Mouse (Mus musculus): ENCODE data around the gene Samhd1.
"Not testable (repeated sequence)": the region's sequence is repeated elsewhere in the genome, so short reads cannot be mapped to it uniquely, and the experiment has no call there.

The Samhd1 gene

GRCm38 (mm10) chr2:157135014-157135413, at the start of gene Samhd1:
Gene Samhd1 (minus strand): TSS chr2:157135265.
- in situ Hi-C loops (cut with MseI, MboI) = no loop called here

- in situ Hi-C loops (cut with MseI, MboI) = no loop called here
Measured at GRCm38 (mm10) chr2:157178167-157178566, 43.1 kb upstream of the Samhd1 start.

GRCm38 (mm10) chr2:157176248-157176647, 41.2 kb upstream of the Samhd1 start:
- in situ Hi-C loops (cut with MseI, MboI) = no loop called here

GRCm38 (mm10) chr2:157174416-157174815, 39.4 kb upstream of the Samhd1 start:
- in situ Hi-C loops (cut with MseI, MboI) = no loop called here

DNA sequence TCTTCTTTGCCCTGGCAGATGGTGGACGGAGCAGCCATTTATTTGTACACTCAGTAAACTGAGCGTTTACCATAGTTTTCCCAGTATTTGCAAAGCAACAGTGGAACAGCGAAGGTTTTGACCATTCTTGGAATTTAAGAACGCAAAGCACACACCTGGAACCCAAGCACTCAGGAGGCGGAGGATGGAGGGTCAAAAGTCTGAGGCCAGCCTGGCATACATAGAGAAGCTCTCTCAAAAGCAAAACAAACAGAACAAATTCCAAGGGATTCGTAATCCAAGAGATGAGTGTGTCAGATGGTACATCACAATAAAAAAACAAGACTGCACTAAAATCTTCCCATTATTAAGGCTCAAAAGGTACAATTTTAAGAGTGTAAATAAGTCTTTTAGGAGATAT, 38.5 kb upstream of the Samhd1 start:
- in situ Hi-C loops (cut with MseI, MboI) = no loop called here

DNA sequence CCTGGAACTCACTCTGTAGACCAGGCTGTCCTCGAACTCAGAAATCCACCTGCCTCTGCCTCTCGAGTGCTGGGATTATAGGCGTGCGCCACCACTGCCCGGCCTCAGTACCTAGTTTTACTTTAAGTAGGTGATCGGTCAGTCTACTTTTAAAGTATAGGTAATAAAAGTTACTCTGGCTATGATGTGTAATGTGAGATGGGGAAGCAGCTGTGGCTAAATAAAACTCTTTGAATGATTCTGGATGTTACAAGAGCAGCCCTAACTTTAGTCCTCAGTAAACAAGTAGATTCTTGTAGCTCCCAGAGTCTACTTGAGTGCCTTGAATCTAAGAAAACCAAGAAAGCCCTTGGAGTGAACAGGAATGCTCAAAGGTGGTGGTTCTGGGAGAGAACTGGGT, 37.9 kb upstream of the Samhd1 start:
- in situ Hi-C loops (cut with MseI, MboI) = no loop called here

- in situ Hi-C loops (cut with MseI, MboI) = no loop called here
Measured at GRCm38 (mm10) chr2:157170626-157171025, 35.6 kb upstream of the Samhd1 start.

DNA sequence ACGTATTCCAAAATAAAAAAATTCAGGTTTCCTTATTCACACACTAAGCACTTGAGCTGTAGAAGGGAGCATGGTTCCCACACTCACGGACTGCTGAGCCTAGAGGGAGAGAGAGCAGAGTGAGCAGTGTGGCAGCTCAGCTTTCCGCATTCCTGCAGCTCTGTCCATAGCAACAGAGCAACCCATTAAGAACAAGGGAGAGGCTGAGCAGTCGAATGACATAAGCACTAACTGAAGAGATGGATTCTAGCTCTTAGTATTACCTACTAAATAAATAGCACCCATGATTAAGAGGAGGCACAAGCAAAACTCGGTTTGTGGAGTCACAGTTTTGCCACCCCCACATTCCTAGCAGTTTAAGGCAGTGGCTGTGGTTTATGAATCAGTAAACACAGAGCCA, 35.1 kb upstream of the Samhd1 start:
- in situ Hi-C loops (cut with MseI, MboI) = no loop called here

GRCm38 (mm10) chr2:157166371-157167080, 31.5 kb upstream of the Samhd1 start:
- in situ Hi-C loops (cut with MseI, MboI) = no loop called here

DNA sequence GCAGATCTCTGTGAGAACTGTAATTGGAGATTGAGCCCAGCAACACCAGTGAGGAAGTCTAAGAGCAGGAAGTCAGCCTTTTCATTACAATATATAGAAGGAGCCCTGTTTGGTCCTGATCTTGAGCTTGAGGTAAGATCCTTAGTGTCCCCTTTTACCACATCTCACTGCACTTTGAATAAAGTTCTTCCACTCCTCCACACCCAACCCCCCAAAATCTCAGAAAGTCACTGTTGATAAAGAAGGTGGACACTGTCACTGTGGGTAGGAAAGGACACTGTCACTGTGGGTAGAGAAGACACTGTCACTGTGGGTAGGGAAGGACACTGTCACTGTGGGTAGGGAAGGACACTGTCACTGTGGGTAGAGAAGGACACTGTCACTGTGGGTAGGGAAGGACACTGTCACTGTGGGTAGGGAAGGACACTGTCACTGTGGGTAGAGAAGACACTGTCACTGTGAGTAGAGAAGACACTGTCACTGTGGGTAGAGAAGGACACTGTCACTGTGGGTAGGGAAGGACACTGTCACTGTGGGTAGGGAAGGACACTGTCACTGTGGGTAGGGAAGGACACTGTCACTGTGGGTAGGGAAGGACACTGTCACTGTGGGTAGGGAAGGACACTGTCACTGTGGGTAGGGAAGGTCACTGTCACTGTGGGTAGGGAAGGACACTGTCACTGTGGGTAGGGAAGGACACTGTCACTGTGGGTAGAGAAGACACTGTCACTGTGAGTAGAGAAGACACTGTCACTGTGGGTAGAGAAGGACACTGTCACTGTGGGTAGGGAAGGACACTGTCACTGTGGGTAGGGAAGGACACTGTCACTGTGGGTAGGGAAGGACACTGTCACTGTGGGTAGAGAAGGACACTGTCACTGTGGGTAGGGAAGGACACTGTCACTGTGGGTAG, 30.5 kb upstream of the Samhd1 start:
- in situ Hi-C loops (cut with MseI, MboI) = not testable (repeated sequence)

GRCm38 (mm10) chr2:157164101-157164500, 29.0 kb upstream of the Samhd1 start:
- in situ Hi-C loops (cut with MseI, MboI) = no loop called here

DNA sequence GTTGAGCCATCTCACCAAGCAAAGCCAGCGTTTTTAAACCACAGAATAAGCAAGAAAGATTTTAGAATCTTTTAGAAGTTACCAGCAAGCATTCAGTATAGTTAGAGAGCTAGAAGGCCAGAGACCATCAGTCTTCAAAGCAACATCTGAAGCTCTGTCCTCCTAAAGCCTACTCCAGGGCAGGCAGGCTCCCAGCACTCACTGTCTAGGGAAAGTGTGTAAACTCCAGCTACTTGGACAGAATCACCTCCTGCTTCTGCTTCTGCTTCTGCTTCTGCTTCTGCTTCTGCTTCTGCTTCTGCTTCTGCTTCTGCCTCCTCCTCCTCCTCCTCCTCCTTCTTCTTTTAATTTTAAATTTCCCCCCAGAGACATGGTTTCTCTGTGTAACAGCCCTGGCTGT, 21.0 kb upstream of the Samhd1 start:
- in situ Hi-C loops (cut with MseI, MboI) = no loop called here

DNA sequence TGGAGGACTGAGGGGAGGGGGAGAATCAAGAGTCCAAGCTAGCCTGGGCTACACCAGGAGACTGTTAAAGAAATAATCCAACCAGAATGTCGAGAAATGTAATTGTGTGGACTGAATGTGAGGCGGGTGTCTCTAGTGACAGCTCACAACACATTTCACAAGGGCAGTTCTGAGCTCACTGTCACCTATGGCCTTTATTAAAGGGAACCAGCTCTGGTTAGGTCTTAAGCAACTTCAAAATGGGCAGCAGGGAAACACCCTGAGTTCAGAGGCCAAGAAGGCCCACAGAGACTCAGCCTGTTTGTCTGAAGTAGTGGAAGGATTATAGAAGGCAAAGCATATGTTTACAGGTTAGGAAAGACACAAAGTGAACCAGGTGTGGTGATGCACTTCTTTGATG, 18.2 kb upstream of the Samhd1 start:
- in situ Hi-C loops (cut with MseI, MboI) = no loop called here

GRCm38 (mm10) chr2:157148417-157148816, 13.4 kb upstream of the Samhd1 start:
- in situ Hi-C loops (cut with MseI, MboI) = no loop called here

GRCm38 (mm10) chr2:157147397-157148020, 12.4 kb upstream of the Samhd1 start:
- in situ Hi-C loops (cut with MseI, MboI) = no loop called here

- in situ Hi-C loops (cut with MseI, MboI) = no loop called here
Measured at GRCm38 (mm10) chr2:157145173-157145572, 10.1 kb upstream of the Samhd1 start.

GRCm38 (mm10) chr2:157144132-157144531, 9.1 kb upstream of the Samhd1 start:
- in situ Hi-C loops (cut with MseI, MboI) = no loop called here

DNA sequence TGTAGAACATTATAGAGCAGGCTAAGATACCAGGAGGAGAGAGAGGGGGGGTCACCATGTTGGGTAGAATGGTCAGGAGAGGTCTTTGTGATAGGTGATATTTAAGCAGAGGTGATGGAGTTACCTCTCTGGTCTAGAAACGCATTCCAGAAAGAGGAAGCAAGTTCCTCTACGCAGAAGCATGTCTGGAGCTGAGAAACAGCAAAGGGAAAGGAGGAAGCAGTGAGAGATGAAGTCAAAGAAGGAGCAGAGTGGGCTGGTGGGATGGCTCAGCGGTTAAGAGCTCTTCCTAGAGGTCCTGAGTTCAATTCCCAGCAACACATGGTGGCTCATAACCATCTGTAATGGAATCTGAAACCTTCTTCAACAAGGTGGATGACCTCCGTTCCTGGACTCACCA, 6.9 kb upstream of the Samhd1 start:
- in situ Hi-C loops (cut with MseI, MboI) = no loop called here

DNA sequence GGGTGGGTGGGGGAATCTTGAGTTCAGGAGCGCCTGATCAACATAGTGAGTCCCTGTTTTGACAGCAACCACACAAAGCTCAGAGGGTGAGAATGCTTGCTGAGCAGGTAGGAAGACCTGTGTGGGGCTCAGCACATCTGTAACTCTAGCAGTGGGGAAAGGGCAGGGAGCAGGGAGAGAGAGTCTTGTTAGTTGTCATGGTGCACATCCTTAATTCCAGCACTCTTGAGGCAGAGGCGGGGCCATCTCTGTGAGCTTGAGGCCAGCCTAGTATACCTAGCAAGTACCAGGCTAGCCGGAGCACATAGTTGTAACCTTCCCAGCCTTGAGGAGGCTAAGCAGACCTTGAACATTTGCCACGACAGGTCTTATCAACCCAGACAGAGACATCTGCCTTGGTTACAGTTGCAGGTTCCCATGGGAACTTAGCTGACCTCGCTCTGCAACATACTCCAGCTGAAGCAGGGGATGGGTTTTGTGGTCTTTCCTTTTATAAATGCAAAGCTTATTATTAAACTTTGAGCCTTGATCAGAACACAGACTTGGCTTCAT, 4.3 kb upstream of the Samhd1 start:
- in situ Hi-C loops (cut with MseI, MboI) = no loop called here

- in situ Hi-C loops (cut with MseI, MboI) = no loop called here
Measured at GRCm38 (mm10) chr2:157138808-157139207, 3.7 kb upstream of the Samhd1 start.

GRCm38 (mm10) chr2:157137959-157138731, 3.1 kb upstream of the Samhd1 start:
- in situ Hi-C loops (cut with MseI, MboI) = no loop called here

Measured in mouse trophoblast stem cell (cell line).